Mouse (Mus musculus): ENCODE measurements around the gene Slc36a3.

- TF ChIP-seq POLR2A (IDR thresholded peaks at IDR 0.05; ENCODE audit: low read depth, low read length), result no peak
- no peak for TF ChIP-seq CTCF (conservative IDR thresholded peaks at IDR 0.05; ENCODE audit: insufficient read depth, insufficient read length, low read depth, low read length)
Measured at GRCm38 (mm10) chr11:55165748-55166147, 14.2 kb upstream of the Slc36a3 start.

Measured in kidney, adult 2 months (tissue).